Mouse (Mus musculus) erythroblast, embryonic 14.5 days (primary cell): ENCODE data around the gene Slc9a8.

Experiments used
- GATA1 ChIP-seq: IDR thresholded peaks from 2 replicates; pipeline ENCODE4 v1.6.1; 2012; ENCODE audit warnings: low read length, inconsistent platforms, mixed read lengths
- TAL1 ChIP-seq: IDR thresholded peaks from 3 replicates; pipeline ENCODE4 v1.6.1; 2012; ENCODE audit warnings: low read length, inconsistent platforms, mixed read lengths

- TF ChIP-seq GATA1: no peak
- TF ChIP-seq TAL1: no peak
Observed at GRCm38 (mm10) chr2:167423031-167423611, 1.6 kb downstream of the Slc9a8 start.
